Mouse (Mus musculus) gastrocnemius, postnatal 14 days (tissue): Measurements from ENCODE around the gene Zfp804a. TPM values are rescaled to one million over a fixed set of nuclear protein-coding genes. Genes with fewer than 3 reads are reported as not detected.

Experiments
- DNase-seq: peaks from one replicate; pipeline ENCODE4 v3.0.0; 2021; ENCODE audit warnings: mixed read lengths
- intact Hi-C: fragments of 180-260 bp; cut with DNase I; formaldehyde crosslinking; loops from one replicate; pipeline ENCODE4 v1.15.1; 2025; ENCODE audit warnings: low total_unique reads
- total RNA-seq, 2 experiments: library from RNA; stranded (reverse); gene quantifications; 2 replicates each; pipeline ENCODE4 v1.2.3; 2021

Gene Zfp804a
- total RNA-seq, 2 experiments from 2014 or later: not detected

DNA sequence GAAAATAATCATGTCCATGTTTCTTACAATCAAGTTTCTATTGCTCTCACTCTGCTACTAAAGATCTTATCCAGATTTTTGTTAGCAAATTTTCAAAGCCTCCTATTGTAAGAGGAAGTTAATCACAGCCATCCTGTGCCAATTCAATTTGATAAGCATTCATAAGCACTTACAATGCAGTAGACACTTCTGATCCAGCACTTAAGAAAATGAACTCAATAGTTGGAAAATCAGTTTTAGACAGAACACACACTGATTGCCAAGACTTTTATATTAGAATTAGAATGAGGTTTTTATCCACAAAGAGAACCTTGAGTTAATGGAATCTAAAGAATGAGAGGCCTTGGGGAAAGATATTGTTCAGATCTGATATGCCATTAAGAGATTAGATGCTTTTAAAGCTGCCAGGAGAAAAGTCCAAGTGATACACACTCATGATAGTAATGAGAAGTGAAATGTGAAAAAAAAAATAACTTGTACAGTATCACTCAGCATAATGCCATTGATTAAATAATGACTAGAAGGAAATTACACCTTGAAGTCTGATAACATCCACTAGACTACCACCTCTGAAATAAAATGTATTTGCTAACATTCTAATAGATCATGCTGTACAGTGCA lies 194.0 kb downstream of the Zfp804a start:
- intact Hi-C loops: no loop called here
- no peak for DNase-seq

DNA sequence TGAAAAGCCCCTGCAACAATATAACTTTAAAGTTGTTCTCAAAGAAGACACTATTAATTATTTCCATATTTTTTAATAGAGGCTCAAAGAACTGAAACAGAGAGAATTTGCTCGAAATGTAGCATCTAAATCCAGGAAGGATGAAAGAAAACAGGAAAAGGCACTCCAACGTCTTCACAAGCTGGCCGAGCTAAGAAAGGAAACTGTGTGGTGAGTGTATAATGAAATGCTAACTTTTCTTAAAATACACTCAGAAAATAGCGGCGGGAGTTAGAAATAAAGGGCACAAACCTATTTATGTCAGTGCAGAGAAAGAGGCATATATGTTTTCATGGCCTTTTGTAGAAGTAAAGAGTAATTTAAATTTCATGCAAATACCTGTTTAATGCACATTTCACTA lies 200.4 kb downstream of the Zfp804a start:
- no peak for DNase-seq
- intact Hi-C loops: no loop called here

DNA sequence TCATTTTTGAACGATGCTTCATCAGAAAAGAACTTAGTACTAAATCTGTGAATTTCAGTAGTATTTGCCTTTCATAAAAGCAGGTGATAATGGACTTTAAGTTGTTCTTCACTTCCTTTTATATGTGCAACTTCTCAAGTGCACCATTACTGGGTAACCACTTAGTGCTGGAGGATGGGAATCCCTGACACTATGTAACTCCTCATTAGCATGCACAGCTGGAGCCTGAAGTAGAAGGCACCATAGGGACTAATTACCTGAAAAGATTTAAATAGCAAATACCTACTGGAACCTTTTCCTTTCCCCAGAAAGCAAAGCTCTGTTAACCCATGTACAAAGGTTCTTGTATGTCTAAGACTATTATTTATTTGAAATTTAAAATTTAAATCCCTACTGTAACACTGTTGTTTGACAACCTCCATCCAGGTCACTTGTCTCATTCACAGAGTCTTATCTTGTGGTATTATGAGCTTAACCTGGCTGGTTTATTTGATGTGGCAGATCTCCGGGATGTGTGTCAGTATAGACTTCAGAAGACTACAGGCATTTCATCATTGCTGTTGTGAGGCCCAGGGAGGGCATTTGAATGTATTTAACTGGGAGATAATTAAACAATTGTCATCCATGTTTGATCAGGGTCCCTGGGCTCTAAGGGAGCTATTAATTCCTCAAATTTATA lies 229.7 kb downstream of the Zfp804a start:
- DNase-seq: no peak
- intact Hi-C loops: no loop called here

DNA sequence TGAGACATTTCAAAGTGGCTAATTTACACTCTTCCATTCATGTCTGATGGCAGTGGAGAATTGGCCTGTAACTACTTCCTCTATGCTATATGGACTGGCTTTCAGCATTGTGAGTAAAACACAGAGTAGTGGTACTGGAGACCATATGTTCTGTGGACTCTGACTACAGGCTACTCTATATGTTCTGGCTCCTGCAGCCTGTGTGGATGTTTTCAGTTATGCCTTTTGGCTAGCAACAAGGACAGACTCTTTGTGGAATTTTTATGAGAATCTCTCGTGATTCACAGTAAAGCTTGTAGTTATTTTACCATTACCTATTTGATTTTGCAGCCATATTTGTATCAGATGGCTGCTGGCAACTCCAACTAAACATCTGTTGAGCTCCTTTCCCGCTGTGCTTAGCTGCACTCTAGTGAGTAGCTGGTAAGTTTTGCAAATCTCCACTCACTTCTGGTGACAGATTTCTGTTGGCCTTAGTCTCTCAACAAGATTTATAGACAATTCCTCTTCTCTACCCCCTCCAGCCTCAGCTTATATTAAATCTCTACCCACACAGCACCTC lies 242.0 kb downstream of the Zfp804a start:
- intact Hi-C loops: no loop called here
- DNase-seq: no peak
